Mouse (Mus musculus): ENCODE results near the gene Nadk2. TPM values are rescaled to one million over a fixed set of nuclear protein-coding genes. Genes with fewer than 3 reads are reported as not detected.

The Nadk2 gene
- polyA plus RNA-seq, 1 experiment from 2014 or later, result 101 TPM

DNA sequence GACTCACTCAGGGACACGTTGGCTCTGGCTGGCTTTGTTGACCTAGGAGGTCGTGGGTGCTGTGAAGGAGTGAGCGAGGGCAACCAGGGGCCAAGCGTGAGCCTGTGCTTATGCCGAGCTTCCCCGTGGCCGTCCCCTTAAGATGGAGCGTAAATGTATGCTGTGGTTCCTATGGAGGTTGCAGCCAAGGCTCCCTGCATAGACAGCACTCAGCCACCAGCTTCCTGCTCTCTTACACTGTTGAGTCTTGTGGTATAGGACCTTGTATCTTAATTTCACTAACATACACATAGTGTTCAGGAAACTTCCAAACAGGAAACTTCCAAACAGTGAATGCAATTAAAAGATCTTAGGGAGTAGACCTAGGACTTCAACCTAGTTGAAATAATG lies 17.6 kb downstream of the Nadk2 start:
- H3K4me1 ChIP-seq (replicated peaks), result peaks cover 70% of the 10 kb centered on the region
- 85% methylated on average over 8 of the region's 8 CpGs for WGBS (ENCODE audit: insufficient replicate concordance)
- no peak overlapping the region for H3K9ac ChIP-seq
- peaks cover 98% of the 10 kb centered on the region for H3K36me3 ChIP-seq (replicated peaks)
- H3K4me3 ChIP-seq (replicated peaks), result no peak overlapping the region
- no peaks in the 10 kb centered on the region for H3K9me3 ChIP-seq (replicated peaks)
- no peak for ATAC-seq (ENCODE audit: insufficient read depth)
- H3K4me2 ChIP-seq, result no peak overlapping the region
- no peak overlapping the region for H3K27ac ChIP-seq (replicated peaks)
- no peaks in the 10 kb centered on the region for H3K27me3 ChIP-seq

GRCm38 (mm10) chr15:9089136-9089720 lies 18.2 kb downstream of the Nadk2 start:
- Histone ChIP-seq H3K27me3 (no peaks in the 10 kb centered on the region), H3K9ac (no peak overlapping the region), H3K36me3 (replicated peaks) (peaks cover 98% of the 10 kb centered on the region), H3K27ac (replicated peaks) (peak overlapping the region; percentile 38; the same call in 1 of the 2 replicates), H3K4me3 (replicated peaks) (no peak overlapping the region), H3K9me3 (replicated peaks) (no peaks in the 10 kb centered on the region), H3K4me1 (replicated peaks) (peaks cover 72% of the 10 kb centered on the region), H3K4me2 (no peak overlapping the region)
- 53% methylated on average over 2 of the region's 2 CpGs for WGBS (ENCODE audit: insufficient replicate concordance)
- no peak for ATAC-seq (ENCODE audit: insufficient read depth)

- ATAC-seq (ENCODE audit: insufficient read depth), result no peak
- Histone ChIP-seq H3K4me1 (replicated peaks) (peaks cover 78% of the 10 kb centered on the region), H3K4me3 (replicated peaks) (no peak overlapping the region), H3K9ac (no peak overlapping the region), H3K4me2 (no peak overlapping the region), H3K27ac (replicated peaks) (no peak overlapping the region), H3K27me3 (no peaks in the 10 kb centered on the region), H3K9me3 (replicated peaks) (no peaks in the 10 kb centered on the region), H3K36me3 (replicated peaks) (peaks cover 96% of the 10 kb centered on the region)
- 51% methylated on average over 5 of the region's 5 CpGs for WGBS (ENCODE audit: insufficient replicate concordance)
Measured at GRCm38 (mm10) chr15:9090662-9091061, 19.6 kb downstream of the Nadk2 start.

DNA sequence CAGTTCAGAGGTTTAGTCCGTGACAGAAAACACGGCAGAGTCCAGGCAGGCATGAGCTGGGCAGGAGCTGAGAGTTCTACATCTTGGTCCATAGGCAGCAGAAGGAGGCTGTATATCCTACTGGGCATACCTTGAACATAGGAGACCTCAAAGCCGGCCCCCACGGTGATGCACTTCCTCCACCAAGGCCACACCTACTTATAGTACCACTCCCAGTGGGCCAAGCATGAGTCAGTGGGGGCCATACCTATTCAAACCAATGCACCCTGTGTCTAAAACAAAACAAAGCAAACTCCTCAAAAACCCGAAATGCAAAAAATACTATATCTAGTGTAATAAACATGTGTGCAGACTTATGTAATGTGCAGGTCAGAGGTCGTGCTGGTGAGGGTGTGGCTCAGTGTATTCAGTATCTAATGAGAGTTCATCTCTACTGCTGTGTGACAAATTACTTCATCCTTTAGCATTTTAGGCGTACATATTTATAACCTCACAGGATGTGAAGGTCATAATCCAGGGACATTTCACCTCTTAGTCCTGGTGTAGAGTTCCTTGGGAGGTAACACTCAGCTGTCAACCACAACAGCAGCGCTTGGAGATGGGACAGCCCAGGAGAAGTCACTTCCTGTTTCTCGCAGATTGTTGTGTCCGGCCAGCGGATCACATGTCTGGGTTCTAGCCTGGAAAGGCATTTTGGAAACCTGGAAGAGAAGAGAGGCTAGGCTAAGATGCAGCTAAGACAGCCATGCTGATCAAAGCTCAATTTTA lies 22.7 kb downstream of the Nadk2 start:
- Histone ChIP-seq H3K36me3 (replicated peaks) (peaks cover 92% of the 10 kb centered on the region), H3K9me3 (replicated peaks) (no peaks in the 10 kb centered on the region), H3K27ac (replicated peaks) (peak overlapping the region; percentile 64), H3K9ac (no peak overlapping the region), H3K4me3 (replicated peaks) (no peak overlapping the region), H3K27me3 (no peaks in the 10 kb centered on the region), H3K4me1 (replicated peaks) (peaks cover 52% of the 10 kb centered on the region), H3K4me2 (peak overlapping the region; percentile 50)
- ATAC-seq (ENCODE audit: insufficient read depth), result peak; percentile 31
- WGBS (ENCODE audit: insufficient replicate concordance), result 64% methylated on average over 11 of the region's 11 CpGs

DNA sequence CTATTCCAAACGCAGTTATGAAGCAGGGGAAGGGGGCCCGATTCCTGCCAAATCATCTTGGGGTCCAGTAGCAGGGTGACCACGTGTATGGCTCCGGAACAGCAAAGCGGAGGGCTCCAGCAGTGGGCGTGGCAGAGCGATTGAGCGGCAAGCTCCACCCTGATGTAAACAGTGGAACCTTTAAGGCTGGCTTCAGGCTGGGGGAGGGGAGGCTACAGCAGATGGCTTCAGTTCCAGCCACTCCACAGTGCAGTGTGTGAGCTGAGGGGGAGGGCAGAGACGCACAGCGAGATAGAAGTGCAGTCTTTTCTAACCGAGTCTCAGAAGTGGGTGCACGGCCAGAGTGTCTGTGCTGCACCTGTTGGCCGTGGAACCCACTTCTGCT lies 23.3 kb downstream of the Nadk2 start:
- Histone ChIP-seq H3K9ac (peak overlapping the region; percentile 35; the same call in 1 of the 2 replicates), H3K27ac (replicated peaks) (peak overlapping the region; percentile 64), H3K9me3 (replicated peaks) (no peaks in the 10 kb centered on the region), H3K27me3 (no peaks in the 10 kb centered on the region), H3K4me1 (replicated peaks) (peaks cover 49% of the 10 kb centered on the region), H3K4me3 (replicated peaks) (no peak overlapping the region), H3K36me3 (replicated peaks) (peaks cover 93% of the 10 kb centered on the region), H3K4me2 (peak overlapping the region; percentile 50)
- 17% methylated on average over 13 of the region's 13 CpGs for WGBS (ENCODE audit: insufficient replicate concordance)
- ATAC-seq (ENCODE audit: insufficient read depth), result peak; percentile 79

DNA sequence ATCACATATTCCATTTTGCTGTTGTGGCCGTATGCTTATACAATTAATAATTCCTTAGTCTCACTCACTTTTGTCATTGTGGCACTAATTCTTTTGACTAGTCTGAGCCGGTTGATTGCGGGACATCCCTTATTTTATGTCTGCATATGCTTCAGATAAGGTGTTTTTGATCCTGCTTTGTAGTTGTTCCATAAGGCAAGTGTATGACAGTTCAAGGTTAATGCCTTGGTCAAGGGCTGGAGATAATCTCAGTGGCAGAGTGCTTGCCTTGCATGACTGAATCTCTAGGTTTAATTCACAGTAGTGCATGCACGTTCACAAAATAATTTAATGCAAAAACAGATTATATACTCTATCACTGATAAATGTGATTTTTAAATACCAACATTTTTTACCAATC lies 25.8 kb downstream of the Nadk2 start:
- Histone ChIP-seq H3K9me3 (replicated peaks) (no peaks in the 10 kb centered on the region), H3K36me3 (replicated peaks) (peaks cover 94% of the 10 kb centered on the region), H3K4me3 (replicated peaks) (no peak overlapping the region), H3K27ac (replicated peaks) (no peak overlapping the region), H3K4me1 (replicated peaks) (peaks cover 31% of the 10 kb centered on the region), H3K4me2 (no peak overlapping the region), H3K27me3 (no peaks in the 10 kb centered on the region), H3K9ac (no peak overlapping the region)
- no peak for ATAC-seq (ENCODE audit: insufficient read depth)
- 81% methylated on average over 4 of the region's 4 CpGs for WGBS (ENCODE audit: insufficient replicate concordance)

DNA sequence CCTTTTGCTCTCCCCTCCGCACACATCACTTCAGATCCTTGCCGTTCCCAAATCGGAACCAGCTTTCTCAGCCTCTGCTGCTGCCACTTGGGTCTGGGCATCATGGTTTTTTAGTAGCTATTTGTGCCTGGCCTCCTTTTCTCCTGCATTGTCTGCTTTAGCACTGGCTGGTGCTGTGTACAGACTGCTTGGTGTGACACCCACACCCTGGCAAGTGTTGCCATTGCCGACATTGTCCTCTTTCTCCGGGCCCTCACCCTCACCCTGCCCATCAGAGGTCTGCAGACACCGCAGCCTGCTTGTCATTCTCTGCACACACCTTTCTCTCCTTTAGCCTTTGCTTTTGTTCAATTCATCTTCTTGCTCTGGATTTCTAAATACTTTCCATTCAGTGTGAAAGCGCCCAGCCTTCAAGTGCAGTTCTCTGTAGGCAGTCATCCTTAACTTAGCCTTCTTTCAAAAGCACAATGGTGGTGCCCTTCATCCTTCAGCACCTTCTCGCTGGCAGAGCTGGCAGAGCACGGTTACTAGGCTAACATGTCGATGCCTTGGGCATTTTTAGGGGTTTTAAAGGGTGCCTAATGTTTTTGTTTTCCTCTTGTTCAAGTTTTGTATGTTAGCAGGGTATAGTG lies 29.5 kb downstream of the Nadk2 start:
- Histone ChIP-seq H3K4me3 (replicated peaks) (no peak overlapping the region), H3K9ac (no peak overlapping the region), H3K27ac (replicated peaks) (no peak overlapping the region), H3K27me3 (no peaks in the 10 kb centered on the region), H3K4me2 (no peak overlapping the region), H3K4me1 (replicated peaks) (peaks cover 6% of the 10 kb centered on the region), H3K9me3 (replicated peaks) (no peaks in the 10 kb centered on the region), H3K36me3 (replicated peaks) (peaks cover 97% of the 10 kb centered on the region)
- ATAC-seq (ENCODE audit: insufficient read depth), result no peak
- WGBS (ENCODE audit: insufficient replicate concordance), result 96% methylated on average over 10 of the region's 10 CpGs

DNA sequence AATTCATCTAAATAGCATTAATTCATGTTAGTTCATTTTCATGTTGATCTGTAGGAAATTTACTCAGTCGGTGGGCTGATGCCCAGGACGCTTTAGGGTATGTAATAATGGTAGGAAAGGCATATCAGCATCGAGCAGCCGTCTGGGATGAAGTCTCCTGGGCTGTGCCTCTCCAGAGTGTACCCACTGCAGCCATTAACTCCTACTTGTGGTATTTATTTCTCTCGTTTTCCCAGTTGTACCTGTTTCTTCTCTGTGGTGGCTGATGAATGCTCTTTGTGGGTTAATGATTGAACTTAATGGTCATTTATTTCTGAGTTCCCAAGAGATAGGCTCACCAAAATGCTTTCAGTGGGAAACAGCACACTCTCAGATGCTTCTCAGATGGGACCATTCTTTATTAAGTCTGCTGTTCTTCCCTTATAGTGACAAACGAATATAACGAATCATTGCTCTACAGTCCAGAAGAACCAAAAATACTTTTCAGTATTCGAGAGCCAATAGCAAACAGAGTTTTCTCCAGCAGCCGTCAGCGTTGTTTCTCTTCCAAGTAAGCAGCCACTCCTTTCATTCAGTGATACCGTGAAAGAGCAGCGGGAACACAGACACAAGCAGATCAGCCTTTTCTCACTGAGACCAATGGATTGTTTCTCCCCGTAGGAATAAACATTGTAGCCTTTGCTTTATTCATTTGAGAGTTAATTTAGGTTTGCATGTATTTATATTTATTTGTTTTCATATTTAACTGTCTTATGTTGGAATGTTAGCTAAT lies 35.4 kb downstream of the Nadk2 start:
- Histone ChIP-seq H3K4me2 (no peak overlapping the region), H3K9ac (no peak overlapping the region), H3K4me1 (replicated peaks) (0 out of 2 replicates have a peak, but pooled peaks cover 1% of the 10 kb centered on the region), H3K4me3 (replicated peaks) (no peak overlapping the region), H3K27ac (replicated peaks) (no peak overlapping the region), H3K36me3 (replicated peaks) (peaks cover 88% of the 10 kb centered on the region), H3K9me3 (replicated peaks) (no peaks in the 10 kb centered on the region), H3K27me3 (no peaks in the 10 kb centered on the region)
- WGBS (ENCODE audit: insufficient replicate concordance), result 83% methylated on average over 13 of the region's 13 CpGs
- ATAC-seq (ENCODE audit: insufficient read depth), result no peak

DNA sequence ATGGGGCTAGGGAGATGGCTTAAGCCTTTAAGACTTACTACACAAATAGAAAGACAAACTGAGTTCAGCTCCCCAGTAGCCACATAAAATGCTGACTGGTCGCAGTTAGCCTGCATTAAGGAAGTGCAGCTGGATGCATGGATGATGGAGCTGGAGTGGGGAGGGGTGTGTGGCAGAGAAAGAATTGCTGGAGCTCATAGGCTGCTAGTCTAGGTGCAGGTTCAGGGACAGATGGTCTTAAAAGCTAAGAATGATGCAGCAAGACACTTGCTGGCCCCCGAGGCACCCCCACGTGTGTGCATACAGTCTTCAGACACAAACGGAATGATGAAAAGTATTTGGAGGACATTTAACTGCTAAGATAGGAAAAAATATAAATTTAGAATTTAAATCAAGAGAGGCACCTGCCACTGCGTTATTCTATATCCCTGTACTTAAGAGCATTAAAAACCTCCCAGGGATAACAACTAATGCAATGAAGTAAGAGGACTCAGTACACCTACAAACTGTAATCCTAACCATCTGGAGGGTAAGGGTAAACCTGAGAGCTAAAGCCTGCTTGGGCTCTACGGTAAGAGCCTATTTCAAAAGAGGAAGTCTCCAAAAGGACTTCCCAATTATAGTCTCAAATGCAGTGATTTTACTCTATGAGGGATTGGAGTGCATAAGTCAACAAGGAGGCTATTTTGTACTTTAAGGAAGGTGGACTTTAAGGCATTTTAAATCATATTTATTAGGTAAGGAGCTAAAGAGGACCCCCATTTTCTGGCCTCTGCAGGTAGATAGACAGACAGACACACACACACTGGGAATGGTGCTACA lies 39.7 kb downstream of the Nadk2 start:
- 80% methylated on average over 6 of the region's 6 CpGs for WGBS (ENCODE audit: insufficient replicate concordance)
- Histone ChIP-seq H3K27ac (replicated peaks) (0 out of 2 replicates have a peak overlapping the region, but pooled peaks have one; percentile 7), H3K9me3 (replicated peaks) (no peaks in the 10 kb centered on the region), H3K4me2 (no peak overlapping the region), H3K36me3 (replicated peaks) (peaks cover 88% of the 10 kb centered on the region), H3K27me3 (no peaks in the 10 kb centered on the region), H3K9ac (no peak overlapping the region), H3K4me3 (replicated peaks) (no peak overlapping the region), H3K4me1 (replicated peaks) (peaks cover 3% of the 10 kb centered on the region; the same call in 1 of the 2 replicates)
- no peak for ATAC-seq (ENCODE audit: insufficient read depth)

DNA sequence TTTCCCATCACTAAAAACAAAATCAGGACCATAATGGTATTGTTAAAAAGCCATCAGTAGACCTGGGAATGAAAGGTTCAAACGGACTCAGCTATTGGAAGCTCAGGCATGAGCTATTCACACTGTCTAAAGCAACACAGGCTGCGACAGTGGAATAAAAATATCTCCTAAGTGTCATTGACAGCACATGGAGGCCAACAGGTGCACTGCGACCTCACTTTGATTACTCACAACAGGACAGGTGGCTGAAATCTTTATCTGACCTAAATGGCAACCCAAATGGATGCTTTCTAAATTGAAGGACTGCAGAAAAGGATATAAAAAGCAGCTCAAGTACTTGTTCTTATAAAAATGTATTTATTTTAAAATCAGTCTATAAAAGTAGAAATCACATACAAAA lies 40.6 kb downstream of the Nadk2 start:
- Histone ChIP-seq H3K27ac (replicated peaks) (0 out of 2 replicates have a peak overlapping the region, but pooled peaks have one; percentile 7), H3K9me3 (replicated peaks) (no peaks in the 10 kb centered on the region), H3K4me1 (replicated peaks) (peaks cover 3% of the 10 kb centered on the region; the same call in 1 of the 2 replicates), H3K4me3 (replicated peaks) (no peak overlapping the region), H3K36me3 (replicated peaks) (peaks cover 88% of the 10 kb centered on the region), H3K4me2 (no peak overlapping the region), H3K9ac (no peak overlapping the region), H3K27me3 (no peaks in the 10 kb centered on the region)
- WGBS (ENCODE audit: insufficient replicate concordance), result 78% methylated on average over 3 of the region's 3 CpGs
- ATAC-seq (ENCODE audit: insufficient read depth), result no peak

All from liver, embryonic 15.5 days (tissue).